Mouse (Mus musculus): ENCODE results near the gene Man1b1. TPM values are rescaled to one million over a fixed set of nuclear protein-coding genes. Genes with fewer than 3 reads are reported as not detected.

Gene Man1b1
- total RNA-seq, 2 experiments from 2014 or later, result 14.0 to 15.2 TPM

GRCm38 (mm10) chr2:25304657-25305541 is 27.2 kb upstream of the Man1b1 start:
- DNase-seq (ENCODE audit: low spot score), result no peak

- DNase-seq (ENCODE audit: low spot score), result no peak
Measured at GRCm38 (mm10) chr2:25305587-25306359, 26.4 kb upstream of the Man1b1 start.

- DNase-seq (ENCODE audit: low spot score), result no peak
Measured at GRCm38 (mm10) chr2:25310180-25310579, 22.0 kb upstream of the Man1b1 start.

GRCm38 (mm10) chr2:25310969-25311368 is 21.2 kb upstream of the Man1b1 start:
- no peak for DNase-seq (ENCODE audit: low spot score)

- no peak for DNase-seq (ENCODE audit: low spot score)
Measured at GRCm38 (mm10) chr2:25311491-25311891, 20.6 kb upstream of the Man1b1 start.

- DNase-seq (ENCODE audit: low spot score), result no peak
Measured at GRCm38 (mm10) chr2:25318119-25318966, 13.8 kb upstream of the Man1b1 start.

- peak; percentile 28 for DNase-seq (ENCODE audit: low spot score)
Measured at GRCm38 (mm10) chr2:25318971-25319773, 13.0 kb upstream of the Man1b1 start, which contains the start of gene Grin1. Gene Grin1 (minus strand): TSS chr2:25319187.

- DNase-seq (ENCODE audit: low spot score), result no peak
Measured at GRCm38 (mm10) chr2:25320084-25320483, 12.1 kb upstream of the Man1b1 start.

GRCm38 (mm10) chr2:25326036-25326435 is 6.1 kb upstream of the Man1b1 start:
- no peak for DNase-seq (ENCODE audit: low spot score)

- peak; percentile 18 for DNase-seq (ENCODE audit: low spot score)
Measured at GRCm38 (mm10) chr2:25328440-25328839, 3.7 kb upstream of the Man1b1 start.

- DNase-seq (ENCODE audit: low spot score), result no peak
Measured at GRCm38 (mm10) chr2:25331470-25331869, 668 bp upstream of the Man1b1 start.

GRCm38 (mm10) chr2:25333569-25333968 is 1.4 kb downstream of the Man1b1 start:
- DNase-seq (ENCODE audit: low spot score), result no peak

GRCm38 (mm10) chr2:25338303-25338702 is 6.2 kb downstream of the Man1b1 start:
- DNase-seq (ENCODE audit: low spot score), result no peak

- no peak for DNase-seq (ENCODE audit: low spot score)
Measured at GRCm38 (mm10) chr2:25348162-25348561, 16.0 kb downstream of the Man1b1 start.

- DNase-seq (ENCODE audit: low spot score), result no peak
Measured at GRCm38 (mm10) chr2:25349499-25349898, 17.4 kb downstream of the Man1b1 start.

GRCm38 (mm10) chr2:25350701-25351100 is 18.6 kb downstream of the Man1b1 start:
- no peak for DNase-seq (ENCODE audit: low spot score)

GRCm38 (mm10) chr2:25354211-25354610 is 22.1 kb downstream of the Man1b1 start:
- no peak for DNase-seq (ENCODE audit: low spot score)

- DNase-seq (ENCODE audit: low spot score), result no peak
Measured at GRCm38 (mm10) chr2:25355419-25356066, 23.4 kb downstream of the Man1b1 start.

GRCm38 (mm10) chr2:25356208-25357079 is 24.3 kb downstream of the Man1b1 start, which contains the start of gene Dpp7:
Gene Dpp7 (minus strand): TSS chr2:25356359.
- peak; percentile 89 for DNase-seq (ENCODE audit: low spot score)

Data from gastrocnemius, adult 18-20 months (tissue).